Mouse (Mus musculus) testis, adult 2 months (tissue): ENCODE results near the gene Cyp4f14.

Experiments
- CTCF ChIP-seq: fragments of 200-500 bp; IDR thresholded peaks from 2 replicates; pipeline ENCODE4 v1.5.1; 2012; ENCODE audit warnings: low read depth, mild to moderate bottlenecking, inconsistent platforms, low read length, moderate library complexity; ENCODE audit not compliant: control insufficient read depth, insufficient read depth, insufficient replicate concordance
- POLR2A ChIP-seq: fragments of 200-500 bp; IDR thresholded peaks from 2 replicates; pipeline ENCODE4 v1.6.1; 2012; ENCODE audit warnings: low read depth, mild to moderate bottlenecking, inconsistent platforms, low read length, moderate library complexity; ENCODE audit not compliant: control insufficient read depth

DNA sequence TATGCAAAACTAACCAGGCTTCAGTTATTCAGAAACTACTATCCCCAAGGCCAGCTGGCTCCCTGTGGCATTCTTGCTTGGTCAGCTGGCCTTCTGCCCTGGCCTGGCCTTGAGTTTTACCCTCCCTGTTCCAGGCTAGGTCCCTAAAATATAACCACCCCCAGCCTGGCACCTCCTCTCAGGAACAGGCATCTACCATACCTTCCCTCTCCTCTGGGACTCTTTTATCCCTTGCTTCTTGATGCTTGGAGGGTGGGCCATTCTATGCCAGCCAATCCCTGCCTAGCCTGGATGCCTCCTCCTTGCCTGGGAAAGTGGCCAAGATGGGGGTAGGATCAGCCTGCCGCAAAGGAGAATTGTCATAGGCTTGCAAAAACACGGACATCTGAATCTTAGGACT is at the start of gene Cyp4f14:
- TF ChIP-seq POLR2A (no peak), CTCF (no peak)
